Mouse (Mus musculus): ENCODE results near the gene Dag1. TPM values are rescaled to one million over a fixed set of nuclear protein-coding genes. Genes with fewer than 3 reads are reported as not detected.

The Dag1 gene
- polyA plus RNA-seq, 1 experiment: 15.5 TPM

- Histone ChIP-seq H3K36me3 (ENCODE audit: control insufficient read depth, insufficient read depth, low read length) (peaks cover 11% of the 10 kb centered on the region), H3K4me1 (ENCODE audit: control insufficient read depth, insufficient read depth, insufficient read length) (peaks cover 5% of the 10 kb centered on the region; the same call in 1 of the 2 replicates), H3K27me3 (ENCODE audit: control insufficient read depth, insufficient read depth, low read length) (no peaks in the 10 kb centered on the region), H3K27ac (ENCODE audit: insufficient read depth, low read length) (no peak overlapping the region), H3K4me3 (ENCODE audit: extremely low read depth, insufficient read depth, insufficient read length) (no peak overlapping the region)
- WGBS: 82% methylated on average over 7 of the region's 7 CpGs
- TF ChIP-seq CTCF (IDR thresholded peaks at IDR 0.05; ENCODE audit: extremely low read depth, insufficient read depth, insufficient read length, insufficient replicate concordance): no peak
- TF ChIP-seq POLR2A (IDR thresholded peaks at IDR 0.05; ENCODE audit: low read depth, low read length): no peak
- no peak for DNase-seq (ENCODE audit: low read depth in 1 of 2, low spot score in 2 of 2)
Observed at GRCm38 (mm10) chr9:108213105-108213504, 50.7 kb downstream of the Dag1 start.

- Histone ChIP-seq H3K36me3 (ENCODE audit: control insufficient read depth, insufficient read depth, low read length) (peaks cover 11% of the 10 kb centered on the region), H3K27ac (ENCODE audit: insufficient read depth, low read length) (no peak overlapping the region), H3K4me1 (ENCODE audit: control insufficient read depth, insufficient read depth, insufficient read length) (peaks cover 2% of the 10 kb centered on the region; the same call in 1 of the 2 replicates), H3K27me3 (ENCODE audit: control insufficient read depth, insufficient read depth, low read length) (no peaks in the 10 kb centered on the region), H3K4me3 (ENCODE audit: extremely low read depth, insufficient read depth, insufficient read length) (no peak overlapping the region)
- 83% methylated on average over 2 of the region's 2 CpGs for WGBS
- no peak for TF ChIP-seq POLR2A (IDR thresholded peaks at IDR 0.05; ENCODE audit: low read depth, low read length)
- no peak for TF ChIP-seq CTCF (IDR thresholded peaks at IDR 0.05; ENCODE audit: extremely low read depth, insufficient read depth, insufficient read length, insufficient replicate concordance)
- no peak for DNase-seq (ENCODE audit: low read depth in 1 of 2, low spot score in 2 of 2)
Observed at GRCm38 (mm10) chr9:108212426-108212825, 51.3 kb downstream of the Dag1 start.

- WGBS: 88% methylated on average over 3 of the region's 3 CpGs
- TF ChIP-seq POLR2A (IDR thresholded peaks at IDR 0.05; ENCODE audit: low read depth, low read length) (no peak), CTCF (IDR thresholded peaks at IDR 0.05; ENCODE audit: extremely low read depth, insufficient read depth, insufficient read length, insufficient replicate concordance) (no peak)
Observed at GRCm38 (mm10) chr9:108205571-108205901, 58.2 kb downstream of the Dag1 start.

GRCm38 (mm10) chr9:108204884-108205570 lies 58.7 kb downstream of the Dag1 start:
- Histone ChIP-seq H3K27ac (ENCODE audit: insufficient read depth, low read length) (no peak overlapping the region), H3K27me3 (ENCODE audit: control insufficient read depth, insufficient read depth, low read length) (no peaks in the 10 kb centered on the region), H3K4me3 (ENCODE audit: extremely low read depth, insufficient read depth, insufficient read length) (no peak overlapping the region), H3K36me3 (ENCODE audit: control insufficient read depth, insufficient read depth, low read length) (peaks cover 11% of the 10 kb centered on the region), H3K4me1 (ENCODE audit: control insufficient read depth, insufficient read depth, insufficient read length) (peaks cover 9% of the 10 kb centered on the region; the same call in 1 of the 2 replicates)
- 88% methylated on average over 8 of the region's 8 CpGs for WGBS
- DNase-seq (ENCODE audit: low read depth in 1 of 2, low spot score in 2 of 2): no peak
- TF ChIP-seq POLR2A (IDR thresholded peaks at IDR 0.05; ENCODE audit: low read depth, low read length) (no peak), CTCF (IDR thresholded peaks at IDR 0.05; ENCODE audit: extremely low read depth, insufficient read depth, insufficient read length, insufficient replicate concordance) (no peak)

More at GRCm38 (mm10) chr9:108205571-108205901, 58.2 kb downstream of the Dag1 start:
- Histone ChIP-seq H3K4me1 (ENCODE audit: control insufficient read depth, insufficient read depth, insufficient read length) (peaks cover 4% of the 10 kb centered on the region; the same call in 1 of the 2 replicates), H3K4me3 (ENCODE audit: extremely low read depth, insufficient read depth, insufficient read length) (no peak overlapping the region), H3K27me3 (ENCODE audit: control insufficient read depth, insufficient read depth, low read length) (no peaks in the 10 kb centered on the region), H3K36me3 (ENCODE audit: control insufficient read depth, insufficient read depth, low read length) (peaks cover 11% of the 10 kb centered on the region), H3K27ac (ENCODE audit: insufficient read depth, low read length) (no peak overlapping the region)
- no peak for DNase-seq (ENCODE audit: low read depth in 1 of 2, low spot score in 2 of 2)

- Histone ChIP-seq H3K36me3 (ENCODE audit: control insufficient read depth, insufficient read depth, low read length) (peaks cover 2% of the 10 kb centered on the region), H3K27ac (ENCODE audit: insufficient read depth, low read length) (0 out of 2 replicates have a peak overlapping the region, but pooled peaks have one; percentile 26), H3K4me1 (ENCODE audit: control insufficient read depth, insufficient read depth, insufficient read length) (peaks cover 9% of the 10 kb centered on the region; the same call in 1 of the 2 replicates), H3K4me3 (ENCODE audit: extremely low read depth, insufficient read depth, insufficient read length) (peak overlapping the region; percentile 44), H3K27me3 (ENCODE audit: control insufficient read depth, insufficient read depth, low read length) (no peaks in the 10 kb centered on the region)
- 9% methylated on average over 13 of the region's 13 CpGs for WGBS
- DNase-seq (ENCODE audit: low read depth in 1 of 2, low spot score in 2 of 2): peak; percentile 77
- TF ChIP-seq POLR2A (IDR thresholded peaks at IDR 0.05; ENCODE audit: low read depth, low read length): no peak
- no peak for TF ChIP-seq CTCF (IDR thresholded peaks at IDR 0.05; ENCODE audit: extremely low read depth, insufficient read depth, insufficient read length, insufficient replicate concordance)
Observed at GRCm38 (mm10) chr9:108203015-108203414, 60.7 kb downstream of the Dag1 start.

- WGBS: 98% methylated on average over 2 of the region's 2 CpGs
- H3K27me3 ChIP-seq (ENCODE audit: control insufficient read depth, insufficient read depth, low read length): no peaks in the 10 kb centered on the region
- TF ChIP-seq POLR2A (IDR thresholded peaks at IDR 0.05; ENCODE audit: low read depth, low read length): no peak
- TF ChIP-seq CTCF (IDR thresholded peaks at IDR 0.05; ENCODE audit: extremely low read depth, insufficient read depth, insufficient read length, insufficient replicate concordance): no peak
- H3K4me1 ChIP-seq (ENCODE audit: control insufficient read depth, insufficient read depth, insufficient read length): peaks cover 9% of the 10 kb centered on the region; the same call in 1 of the 2 replicates
- DNase-seq (ENCODE audit: low read depth in 1 of 2, low spot score in 2 of 2): peak in 1 of 2 experiments; percentile 30
- H3K27ac ChIP-seq (ENCODE audit: insufficient read depth, low read length): no peak overlapping the region
- no peak overlapping the region for H3K4me3 ChIP-seq (ENCODE audit: extremely low read depth, insufficient read depth, insufficient read length)
- H3K36me3 ChIP-seq (ENCODE audit: control insufficient read depth, insufficient read depth, low read length): peaks cover 2% of the 10 kb centered on the region
Observed at GRCm38 (mm10) chr9:108202169-108202568, 61.6 kb downstream of the Dag1 start.

- no peak overlapping the region for H3K4me3 ChIP-seq (ENCODE audit: extremely low read depth, insufficient read depth, insufficient read length)
- 1% methylated on average over 13 of the region's 13 CpGs for WGBS
Observed at GRCm38 (mm10) chr9:108201160-108201559, 62.6 kb downstream of the Dag1 start.

More at GRCm38 (mm10) chr9:108201160-108201559, 62.6 kb downstream of the Dag1 start:
- Histone ChIP-seq H3K27me3 (ENCODE audit: control insufficient read depth, insufficient read depth, low read length) (no peaks in the 10 kb centered on the region), H3K27ac (ENCODE audit: insufficient read depth, low read length) (no peak overlapping the region), H3K4me1 (ENCODE audit: control insufficient read depth, insufficient read depth, insufficient read length) (peaks cover 9% of the 10 kb centered on the region; the same call in 1 of the 2 replicates), H3K36me3 (ENCODE audit: control insufficient read depth, insufficient read depth, low read length) (no peaks in the 10 kb centered on the region)
- TF ChIP-seq POLR2A (IDR thresholded peaks at IDR 0.05; ENCODE audit: low read depth, low read length): no peak
- peak; percentile 54; the same call in 1 of the 2 replicates for TF ChIP-seq CTCF (IDR thresholded peaks at IDR 0.05; ENCODE audit: extremely low read depth, insufficient read depth, insufficient read length, insufficient replicate concordance)
- peak; percentile 87 to 91 for DNase-seq (ENCODE audit: low read depth in 1 of 2, low spot score in 2 of 2)

All from spleen, adult 2 months (tissue).